Mouse (Mus musculus) ovary, postnatal 10 days (tissue): ENCODE results near the gene Oas2.

Experiments
- DNase-seq: peaks from one replicate; pipeline ENCODE4 v3.0.0; 2022; ENCODE audit warnings: low spot score

Oas2 gene

GRCm38 (mm10) chr5:120696057-120696743 is 53.5 kb downstream of the Oas2 start:
- DNase-seq, result no peak

GRCm38 (mm10) chr5:120694695-120695074 is 55.0 kb downstream of the Oas2 start:
- DNase-seq, result no peak

- DNase-seq, result no peak
Measured at GRCm38 (mm10) chr5:120693931-120694694, 55.5 kb downstream of the Oas2 start.

GRCm38 (mm10) chr5:120692034-120692433 is 57.6 kb downstream of the Oas2 start:
- DNase-seq, result no peak

- no peak for DNase-seq
Measured at GRCm38 (mm10) chr5:120690417-120690816, 59.2 kb downstream of the Oas2 start.

- DNase-seq, result no peak
Measured at GRCm38 (mm10) chr5:120688434-120688833, 61.2 kb downstream of the Oas2 start.

GRCm38 (mm10) chr5:120687897-120688296 is 61.8 kb downstream of the Oas2 start:
- no peak for DNase-seq

- no peak for DNase-seq
Measured at GRCm38 (mm10) chr5:120687484-120687851, 62.2 kb downstream of the Oas2 start.

GRCm38 (mm10) chr5:120686749-120687483 is 62.7 kb downstream of the Oas2 start:
- DNase-seq, result no peak

GRCm38 (mm10) chr5:120685678-120686077 is 64.0 kb downstream of the Oas2 start:
- no peak for DNase-seq

GRCm38 (mm10) chr5:120682982-120683771 is 66.5 kb downstream of the Oas2 start:
- DNase-seq, result no peak

- no peak for DNase-seq
Measured at GRCm38 (mm10) chr5:120680918-120681317, 68.7 kb downstream of the Oas2 start.
